Mouse (Mus musculus): ENCODE measurements around the gene Dnajc16. TPM values are rescaled to one million over a fixed set of nuclear protein-coding genes. Genes with fewer than 3 reads are reported as not detected.

Dnajc16 gene
- polyA plus RNA-seq, 1 experiment from 2014 or later: 4.8 TPM

- H3K27ac ChIP-seq: no peak overlapping the region
- WGBS: 89% methylated on average over 1 of the region's 1 CpGs
- no peak overlapping the region for H3K4me3 ChIP-seq
- peaks cover 5% of the 10 kb centered on the region for H3K4me1 ChIP-seq
- no peaks in the 10 kb centered on the region for H3K9me3 ChIP-seq
- peaks cover 84% of the 10 kb centered on the region for H3K36me3 ChIP-seq (replicated peaks)
- no peak for DNase-seq (ENCODE audit: extremely low spot score, low spot score)
- H3K27me3 ChIP-seq (ENCODE audit: poor library complexity, severe bottlenecking): no peaks in the 10 kb centered on the region
Observed at GRCm38 (mm10) chr4:141711250-141711649, 79.5 kb downstream of the Dnajc16 start.

Other genes with a start within 250 kb of the Dnajc16 start
- 23.2 and 30.1 TPM in 2 replicates for gene Fblim1, start 184.8 kb downstream of the Dnajc16 start, polyA plus RNA-seq (2016; fragmentation: Nextera tagmentation; extraction: Ambion mirVana)
- gene Tmem82, start 172.3 kb downstream of the Dnajc16 start, polyA plus RNA-seq (2016; fragmentation: Nextera tagmentation; extraction: Ambion mirVana): 0.86 and 1.0 TPM in 2 replicates
- gene Slc25a34, start 167.1 kb downstream of the Dnajc16 start, polyA plus RNA-seq (2016; fragmentation: Nextera tagmentation; extraction: Ambion mirVana): not detected in 2 replicates
- 4.0 and 4.4 TPM in 2 replicates for gene Plekhm2, start 126.0 kb downstream of the Dnajc16 start, polyA plus RNA-seq (2016; fragmentation: Nextera tagmentation; extraction: Ambion mirVana)
- gene Rsc1a1, start 105.3 kb downstream of the Dnajc16 start, polyA plus RNA-seq (2016; fragmentation: Nextera tagmentation; extraction: Ambion mirVana): 2.5 and 3.8 TPM in 2 replicates
- 27.3 and 27.4 TPM in 2 replicates for gene Ddi2, start 67.5 kb downstream of the Dnajc16 start, polyA plus RNA-seq (2016; fragmentation: Nextera tagmentation; extraction: Ambion mirVana)
- gene Agmat, start 44.3 kb downstream of the Dnajc16 start, polyA plus RNA-seq (2016; fragmentation: Nextera tagmentation; extraction: Ambion mirVana): not detected in 2 replicates
- gene Casp9, start 2.7 kb upstream of the Dnajc16 start, polyA plus RNA-seq (2016; fragmentation: Nextera tagmentation; extraction: Ambion mirVana): 23.4 and 24.8 TPM in 2 replicates
- gene Cela2a, start 35.2 kb upstream of the Dnajc16 start, polyA plus RNA-seq (2016; fragmentation: Nextera tagmentation; extraction: Ambion mirVana): not detected in 2 replicates
- gene Ctrc, start 55.4 kb upstream of the Dnajc16 start, polyA plus RNA-seq (2016; fragmentation: Nextera tagmentation; extraction: Ambion mirVana): not detected in 2 replicates
- 39.5 and 41.5 TPM in 2 replicates for gene Efhd2, start 84.0 kb upstream of the Dnajc16 start, polyA plus RNA-seq (2016; fragmentation: Nextera tagmentation; extraction: Ambion mirVana)
- gene Fhad1, start 224.2 kb upstream of the Dnajc16 start, polyA plus RNA-seq (2016; fragmentation: Nextera tagmentation; extraction: Ambion mirVana): 0.39 and 0.50 TPM in 2 replicates